Mouse (Mus musculus) erythroid progenitor cell, adult 5-6 weeks (primary cell): Measurements from ENCODE around the gene Mcu. TPM values are rescaled to one million over a fixed set of nuclear protein-coding genes. Genes with fewer than 3 reads are reported as not detected.

Experiments used
- total RNA-seq, 2 experiments: library from RNA; stranded (forward) in 1 of 2; stranded (reverse) in 1 of 2; fragments of 150-400 nt in 1 of 2; fragments of 186-747, 209-891 nt in 1 of 2; gene quantifications; 2 replicates each; pipeline versions ENCODE4 v1.2.3 to v1.2.4; 2015 to 2017; ENCODE audit warnings: low replicate concordance in 2 of 2

The Mcu gene
- total RNA-seq, 2 experiments from 2014 or later = 14.7 to 14.8 TPM

Other genes with a start within 250 kb of the Mcu start
- gene Gm10273, start 221.1 kb downstream of the Mcu start, total RNA-seq (2015; ENCODE audit: low replicate concordance) = 15.1 and 18.9 TPM in 2 replicates
- gene Gm10273, start 221.1 kb downstream of the Mcu start, total RNA-seq (2017; ENCODE audit: low replicate concordance) = 17.1 TPM in 1 of 2 replicates, not detected in the other
- not detected in 2 replicates for gene Pla2g12b, start 213.0 kb downstream of the Mcu start, total RNA-seq (2015; ENCODE audit: low replicate concordance)
- not detected in 2 replicates for gene Pla2g12b, start 213.0 kb downstream of the Mcu start, total RNA-seq (2017; ENCODE audit: low replicate concordance)
- gene Oit3, start 174.9 kb downstream of the Mcu start, total RNA-seq (2015; ENCODE audit: low replicate concordance) = not detected in 2 replicates
- not detected in 2 replicates for gene Oit3, start 174.9 kb downstream of the Mcu start, total RNA-seq (2017; ENCODE audit: low replicate concordance)
- not detected in 2 replicates for gene Gm10322, start 629 bp downstream of the Mcu start, total RNA-seq (2015; ENCODE audit: low replicate concordance)
- gene Gm10322, start 629 bp downstream of the Mcu start, total RNA-seq (2017; ENCODE audit: low replicate concordance) = not detected in 2 replicates
- gene Micu1, start 85.8 kb upstream of the Mcu start, total RNA-seq (2015; ENCODE audit: low replicate concordance) = 72.1 and 74.2 TPM in 2 replicates
- 96.0 and 100 TPM in 2 replicates for gene Micu1, start 85.8 kb upstream of the Mcu start, total RNA-seq (2017; ENCODE audit: low replicate concordance)